Mouse (Mus musculus): ENCODE data around the gene Gpx8.
"Not testable (repeated sequence)": the region's sequence is repeated elsewhere in the genome, so short reads cannot be mapped to it uniquely, and the experiment has no call there.

Gpx8 gene

GRCm38 (mm10) chr13:113023274-113024143, 22.7 kb downstream of the Gpx8 start:
- DNase-seq (ENCODE audit: low read depth, low spot score), result no peak

DNA sequence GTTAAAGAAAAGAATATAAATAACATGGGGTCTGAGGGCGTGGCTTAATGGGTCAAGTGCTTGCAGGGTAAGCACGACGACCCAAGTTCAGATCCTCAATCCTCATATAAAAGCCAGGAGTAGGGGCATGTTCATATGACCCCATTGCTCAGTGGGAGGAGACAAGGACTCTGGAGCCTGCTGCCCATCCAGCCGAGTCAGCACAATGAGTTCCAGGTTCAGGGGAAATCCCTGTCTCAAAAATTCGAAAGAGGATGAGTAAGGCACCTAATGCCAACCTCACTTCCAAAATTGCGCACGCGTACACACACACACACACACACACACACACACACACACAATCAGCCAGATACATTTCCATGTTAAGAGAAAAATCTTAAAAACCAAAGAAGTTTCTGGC, 23.7 kb downstream of the Gpx8 start:
- no peak for DNase-seq (ENCODE audit: low read depth, low spot score)

- no peak for DNase-seq (ENCODE audit: low read depth, low spot score)
These were observed 24.7 kb downstream of the Gpx8 start for GRCm38 (mm10) chr13:113021521-113021920.

DNA sequence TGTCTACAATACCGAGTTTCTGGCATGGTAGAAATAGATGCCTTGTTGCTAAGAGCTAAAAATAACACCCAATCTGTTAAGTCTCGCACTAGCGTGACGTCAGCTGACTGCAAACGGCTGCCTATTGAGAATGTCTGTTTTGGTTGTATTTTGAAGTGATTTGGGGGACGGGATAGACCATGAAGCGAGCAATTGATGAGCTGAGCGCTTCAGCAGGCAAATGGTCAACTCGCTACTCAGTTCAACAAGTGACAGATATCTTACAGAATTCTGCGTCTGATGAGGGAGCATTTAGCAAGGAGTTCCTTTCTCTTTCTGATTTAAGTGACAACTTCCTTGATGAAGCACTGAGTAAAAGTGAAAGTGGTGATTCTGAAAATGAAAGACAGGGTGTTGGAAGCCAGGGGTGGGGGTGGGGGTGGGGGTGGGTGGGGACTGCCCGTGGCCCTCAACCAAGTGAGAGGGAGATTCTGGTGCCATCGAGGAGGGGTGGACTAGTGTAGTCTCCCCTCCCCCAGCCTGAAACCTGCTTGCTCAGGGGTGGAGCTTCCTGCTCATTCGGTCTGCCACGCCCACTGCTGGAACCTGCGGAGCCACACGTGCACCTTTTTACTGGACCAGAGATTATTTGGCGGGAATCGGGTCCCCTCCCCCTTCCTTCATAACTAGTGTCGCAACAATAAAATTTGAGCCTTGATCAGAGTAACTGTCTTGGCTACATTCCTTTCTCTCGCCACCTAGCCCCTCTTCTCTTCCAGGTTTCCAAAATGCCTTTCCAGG, 32.8 kb downstream of the Gpx8 start:
- DNase-seq (ENCODE audit: low read depth, low spot score), result not testable (repeated sequence)

GRCm38 (mm10) chr13:113012683-113013082, 33.5 kb downstream of the Gpx8 start:
- DNase-seq (ENCODE audit: low read depth, low spot score), result no peak

GRCm38 (mm10) chr13:113000576-113001318, 45.5 kb downstream of the Gpx8 start:
- DNase-seq (ENCODE audit: low read depth, low spot score), result no peak

- DNase-seq (ENCODE audit: low read depth, low spot score), result no peak
These were observed 46.1 kb downstream of the Gpx8 start for GRCm38 (mm10) chr13:113000090-113000489.

- no peak for DNase-seq (ENCODE audit: low read depth, low spot score)
These were observed 47.6 kb downstream of the Gpx8 start for GRCm38 (mm10) chr13:112998427-112999201.

- no peak for DNase-seq (ENCODE audit: low read depth, low spot score)
These were observed 48.8 kb downstream of the Gpx8 start for GRCm38 (mm10) chr13:112997369-112997768.

GRCm38 (mm10) chr13:112996407-112996806, 49.8 kb downstream of the Gpx8 start:
- no peak for DNase-seq (ENCODE audit: low read depth, low spot score)

GRCm38 (mm10) chr13:112994191-112994590, 52.0 kb downstream of the Gpx8 start:
- DNase-seq (ENCODE audit: low read depth, low spot score), result no peak

DNA sequence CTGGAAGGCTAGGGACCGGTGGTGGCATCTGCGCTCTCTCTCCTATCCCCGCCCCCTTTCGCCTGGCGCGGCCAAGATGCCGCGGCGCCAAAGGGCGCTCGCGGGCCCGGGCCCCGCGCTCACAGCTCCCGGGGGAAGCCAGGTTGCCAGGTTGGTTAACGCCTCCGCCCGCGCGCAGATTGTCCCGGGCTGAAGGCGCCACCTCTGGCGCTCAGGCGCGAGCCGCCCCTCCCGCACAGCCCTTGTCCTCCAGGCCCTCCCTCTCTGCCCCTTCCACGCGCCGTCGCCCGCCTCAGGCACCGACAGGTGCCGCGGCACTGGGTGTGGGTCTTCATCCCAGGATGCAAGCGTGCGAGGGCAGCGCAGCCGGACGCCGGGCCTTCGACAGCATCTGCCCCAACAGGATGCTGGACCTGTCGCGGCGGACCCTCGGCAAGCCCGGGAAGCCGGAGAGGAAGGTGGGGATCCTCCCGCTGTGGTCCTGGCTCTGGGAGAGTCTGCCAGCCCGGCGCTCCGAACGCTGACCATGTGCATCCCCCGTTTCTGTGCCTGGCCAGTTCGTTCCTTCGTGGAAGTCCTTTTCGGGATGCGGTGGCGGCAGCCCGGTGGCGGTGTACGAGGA, 52.6 kb downstream of the Gpx8 start, which contains the start of gene Mcidas:
Gene Mcidas, plus strand, starts transcription at position 315 of the 622 bp plus-strand sequence.
- DNase-seq (ENCODE audit: low read depth, low spot score), result no peak

All from telencephalon, adult 2 months (tissue).